Comparison of ENCODE assay signal across 10 mouse cellular contexts in the genomic region with DNA sequence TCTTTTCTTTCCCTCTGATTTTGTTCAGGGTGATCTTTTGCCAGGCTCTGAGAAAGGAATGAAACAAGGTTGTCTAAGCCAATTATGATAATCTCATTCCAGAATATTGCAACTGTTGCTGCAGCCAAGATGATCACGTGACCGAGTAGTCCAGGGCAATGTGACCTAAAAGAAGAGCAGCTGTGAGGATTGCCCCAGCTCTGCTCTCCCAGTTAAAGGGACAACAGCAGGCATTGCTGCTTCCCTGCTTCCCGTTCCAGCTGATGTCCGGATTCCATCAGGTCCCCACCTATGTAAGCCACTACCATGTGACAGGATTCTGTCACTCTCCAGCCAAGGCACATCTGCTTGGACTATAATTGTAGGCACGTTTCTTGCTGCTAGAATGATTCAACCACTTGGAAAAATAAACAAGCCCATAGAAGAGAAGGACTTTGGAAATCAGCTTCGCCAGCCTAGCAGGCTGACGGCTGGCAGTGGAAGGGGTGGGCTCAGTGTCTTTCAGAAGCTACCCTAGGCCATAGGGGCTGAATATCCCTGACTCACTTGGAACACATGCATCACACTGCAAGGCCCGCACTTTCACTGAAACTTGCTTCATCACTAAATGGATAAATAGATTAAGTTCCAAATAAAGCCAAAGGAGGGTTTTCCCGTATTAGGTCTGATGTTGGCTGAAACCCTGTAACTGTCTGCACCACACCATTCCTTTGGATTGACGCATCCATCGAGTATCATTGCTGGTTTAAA. TPM values are rescaled to one million over a fixed set of nuclear protein-coding genes. Genes with fewer than 3 reads are reported as not detected.
DNase-seq lines count a peak whose midpoint lies in the region; ATAC-seq lines count a peak whose summit lies in the region.
"Had no signal": no experiment of that assay in that cellular context is flagged by ENCODE, and none has a peak within 500 bp of the region (broad histone marks: within the 10 kb centered on the region; RNA-seq: fewer than 3 reads in every experiment).

No protein-coding gene starts in this region.

- H3K9me3 ChIP-seq in embryonic facial prominence, embryonic 11.5 days (replicated peaks; ENCODE audit: control insufficient read depth, low read length) = no peaks in the 10 kb centered on the region
- no peaks in the 10 kb centered on the region for H3K9me3 ChIP-seq in embryonic facial prominence, embryonic 10.5 days
- no peaks in the 10 kb centered on the region for H3K9me3 ChIP-seq in stomach, embryonic 15.5 days
- H3K9me3 ChIP-seq: embryonic facial prominence, embryonic 15.5 days had no signal

- peak; percentile 8 for DNase-seq in embryonic facial prominence, embryonic 11.5 days (ENCODE audit: low spot score)
- DNase-seq in embryonic facial prominence, embryonic 10.5 days (ENCODE audit: low spot score) = no peak
- peak; percentile 77 for DNase-seq in Muller cell, postnatal 12 days (ENCODE audit: inconsistent ontology term)
- DNase-seq in gastrocnemius, postnatal 10 days = peak; percentile 55
- DNase-seq in kidney, postnatal 10 days = peak; percentile 63
- DNase-seq in lung, postnatal 14 days = peak; percentile 55

- no peak overlapping the region for H3K9ac ChIP-seq in embryonic facial prominence, embryonic 11.5 days (replicated peaks; ENCODE audit: low read length)
- no peak overlapping the region for H3K9ac ChIP-seq in stomach, embryonic 15.5 days
- H3K9ac ChIP-seq: embryonic facial prominence, embryonic 15.5 days had no signal

- H3K4me3 ChIP-seq in embryonic facial prominence, embryonic 11.5 days (ENCODE audit: low read depth, low read length) = no peak overlapping the region
- H3K4me3 ChIP-seq in embryonic facial prominence, embryonic 10.5 days = no peak overlapping the region
- no peak overlapping the region for H3K4me3 ChIP-seq in stomach, embryonic 15.5 days (replicated peaks)
- H3K4me3 ChIP-seq: embryonic facial prominence, embryonic 15.5 days had no signal

- no peaks in the 10 kb centered on the region for H3K4me1 ChIP-seq in embryonic facial prominence, embryonic 11.5 days (ENCODE audit: control insufficient read depth, insufficient read depth, low read length)
- H3K4me1 ChIP-seq in embryonic facial prominence, embryonic 10.5 days = peaks cover 19% of the 10 kb centered on the region
- peaks cover 10% of the 10 kb centered on the region for H3K4me1 ChIP-seq in stomach, embryonic 15.5 days

- no peaks in the 10 kb centered on the region for H3K27me3 ChIP-seq in embryonic facial prominence, embryonic 11.5 days (ENCODE audit: control insufficient read depth, insufficient read depth, low read length)
- no peaks in the 10 kb centered on the region for H3K27me3 ChIP-seq in embryonic facial prominence, embryonic 10.5 days (replicated peaks; ENCODE audit: low read depth, poor library complexity, severe bottlenecking)
- H3K27me3 ChIP-seq in stomach, embryonic 15.5 days (replicated peaks) = no peaks in the 10 kb centered on the region
- H3K27me3 ChIP-seq: embryonic facial prominence, embryonic 15.5 days had no signal

- ATAC-seq in embryonic facial prominence, embryonic 11.5 days (replicated peaks; ENCODE audit: insufficient number of reproducible peaks, low FRiP score, low TSS enrichment, low read depth) = no peak
- ATAC-seq in stomach, embryonic 15.5 days (ENCODE audit: insufficient read depth, low FRiP score, low read depth) = no peak
- no peak for ATAC-seq in CD4-positive, CD25-positive, alpha-beta regulatory T cell, adult 4 months

- WGBS in embryonic facial prominence, embryonic 11.5 days = 55% methylated on average over 11 of the region's 11 CpGs
- 58% methylated on average over 11 of the region's 11 CpGs for WGBS in embryonic facial prominence, embryonic 10.5 days
- 46% methylated on average over 11 of the region's 11 CpGs for WGBS in stomach, embryonic 15.5 days

- no peak overlapping the region for H3K4me2 ChIP-seq in embryonic facial prominence, embryonic 11.5 days (ENCODE audit: low read depth, low read length)
- peak overlapping the region; percentile 21; the same call in 1 of the 2 replicates for H3K4me2 ChIP-seq in stomach, embryonic 15.5 days
- H3K4me2 ChIP-seq: embryonic facial prominence, embryonic 15.5 days had no signal

- no peak overlapping the region for H3K27ac ChIP-seq in embryonic facial prominence, embryonic 11.5 days (replicated peaks; ENCODE audit: low read depth, low read length)
- H3K27ac ChIP-seq in embryonic facial prominence, embryonic 10.5 days (replicated peaks) = no peak overlapping the region
- peak overlapping the region; percentile 69; the same call in 1 of the 2 replicates for H3K27ac ChIP-seq in stomach, embryonic 15.5 days
- H3K27ac ChIP-seq: embryonic facial prominence, embryonic 15.5 days; macrophage had no signal

- H3K36me3 ChIP-seq in embryonic facial prominence, embryonic 11.5 days (replicated peaks; ENCODE audit: control insufficient read depth, insufficient read depth, low read depth, low read length) = no peaks in the 10 kb centered on the region
- no peaks in the 10 kb centered on the region for H3K36me3 ChIP-seq in embryonic facial prominence, embryonic 10.5 days (replicated peaks)
- H3K36me3 ChIP-seq in stomach, embryonic 15.5 days = no peaks in the 10 kb centered on the region
- H3K36me3 ChIP-seq: embryonic facial prominence, embryonic 15.5 days had no signal

RNA-seq across cellular contexts. Expression of gene Gpam, which starts 23.8 kb away (rescaled TPM):
- 16.4 and 18.7 TPM in 2 replicates for polyA plus RNA-seq in embryonic facial prominence, embryonic 11.5 days (2014; fragmentation: Nextera tagmentation; extraction: Ambion mirVana)
- 18.1 and 20.4 TPM in 2 replicates for polyA plus RNA-seq in embryonic facial prominence, embryonic 10.5 days (2016; fragmentation: Nextera tagmentation; extraction: Ambion mirVana)
- total RNA-seq in gastrocnemius, postnatal 10 days (2021) = 100 to 1,000 TPM; 110 to 114 TPM
- polyA plus RNA-seq in stomach, embryonic 15.5 days (2015; fragmentation: Nextera tagmentation; extraction: Ambion mirVana) = 18.0 and 19.0 TPM in 2 replicates
- polyA plus RNA-seq in CD4-positive, CD25-positive, alpha-beta regulatory T cell, adult 4 months (2017; shearing (Covaris generic)) = 1 to 10 TPM; 1.6 to 2.1 TPM
